Mouse (Mus musculus): Measurements from ENCODE around the gene Mrps12.

GRCm38 (mm10) chr7:28702601-28703143 is 38.9 kb downstream of the Mrps12 start:
- TF ChIP-seq EP300 (IDR thresholded peaks at IDR 0.05; ENCODE audit: low read depth) (no peak), CTCF (IDR thresholded peaks at IDR 0.05; ENCODE audit: low read depth) (no peak)

Measured in heart, postnatal 0 days (tissue).